Mouse (Mus musculus): ENCODE measurements around the gene Clip1. TPM values are rescaled to one million over a fixed set of nuclear protein-coding genes. Genes with fewer than 3 reads are reported as not detected.
A peak's percentile ranks its signal among the peaks of the same experiment; 100 is the strongest.

Clip1 gene
- total RNA-seq, 1 experiment from 2014 or later = 149 TPM

DNA sequence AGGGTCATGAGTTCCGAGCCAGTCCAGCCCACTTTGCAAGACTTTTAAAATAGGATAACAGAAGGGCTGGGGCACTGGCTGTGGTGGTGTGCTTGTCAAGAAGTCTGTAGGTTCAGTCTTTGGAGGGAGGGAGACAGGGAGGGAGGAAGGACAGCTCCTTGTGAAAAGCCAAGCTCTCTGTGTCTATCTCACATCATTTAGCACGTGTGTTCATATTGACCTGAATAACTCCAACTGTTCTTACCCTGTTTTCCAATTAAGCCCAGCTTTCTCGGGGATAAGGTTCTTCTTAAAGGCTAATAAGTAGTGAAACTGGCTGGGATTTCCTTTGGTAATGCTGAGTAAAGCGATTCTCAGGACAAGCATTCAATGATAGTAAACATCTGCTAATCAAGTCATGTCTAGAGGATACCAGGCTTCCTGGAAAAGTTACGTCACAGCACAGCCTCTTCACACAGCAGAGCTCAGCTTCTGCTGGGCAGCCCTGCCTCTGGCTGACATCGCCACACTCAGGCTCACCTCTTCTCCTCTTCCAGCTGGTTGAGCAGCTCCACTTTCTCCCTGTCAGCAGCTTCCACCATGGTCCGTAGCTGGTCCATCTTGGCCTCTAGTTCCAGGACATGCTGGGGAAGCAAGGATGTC is 43.0 kb downstream of the Clip1 start:
- no peak for ATAC-seq (replicated peaks in 1 of 2; ENCODE audit: insufficient read depth in 1 of 2, low FRiP score in 2 of 2, low TSS enrichment in 1 of 2, low read depth in 1 of 2, poor library complexity in 2 of 2, severe bottlenecking in 2 of 2)

- ATAC-seq (replicated peaks in 1 of 2; ENCODE audit: insufficient read depth in 1 of 2, low FRiP score in 2 of 2, low TSS enrichment in 1 of 2, low read depth in 1 of 2, poor library complexity in 2 of 2, severe bottlenecking in 2 of 2) = no peak
These were observed 44.2 kb downstream of the Clip1 start for GRCm38 (mm10) chr5:123640181-123640580.

DNA sequence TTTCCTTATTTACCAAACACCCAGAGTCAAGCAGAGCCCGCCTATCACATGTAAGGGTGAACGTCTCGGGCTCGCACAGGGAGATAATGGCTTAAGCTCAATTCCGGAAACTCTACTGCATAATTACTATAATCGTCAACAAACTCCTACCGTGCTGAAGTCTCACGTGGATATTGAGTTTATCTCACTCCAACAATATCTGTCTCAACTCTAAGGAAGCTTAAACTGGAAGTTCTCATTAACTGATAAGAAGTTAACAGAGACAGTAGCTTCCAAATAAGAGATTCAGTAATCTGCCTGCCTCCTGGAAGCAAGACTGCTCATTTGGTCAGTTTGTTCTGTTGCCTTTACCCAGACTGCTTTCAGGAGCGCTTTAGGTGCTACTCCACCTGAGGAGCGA is 53.2 kb downstream of the Clip1 start:
- no peak for ATAC-seq (replicated peaks in 1 of 2; ENCODE audit: insufficient read depth in 1 of 2, low FRiP score in 2 of 2, low TSS enrichment in 1 of 2, low read depth in 1 of 2, poor library complexity in 2 of 2, severe bottlenecking in 2 of 2)

- peak; percentile 51 to 69; a peak in 3 of 4 replicates for ATAC-seq (replicated peaks in 1 of 2; ENCODE audit: insufficient read depth in 1 of 2, low FRiP score in 2 of 2, low TSS enrichment in 1 of 2, low read depth in 1 of 2, poor library complexity in 2 of 2, severe bottlenecking in 2 of 2)
These were observed 57.8 kb downstream of the Clip1 start for GRCm38 (mm10) chr5:123626631-123627030.

GRCm38 (mm10) chr5:123622421-123622820 is 62.0 kb downstream of the Clip1 start:
- no peak for ATAC-seq (replicated peaks in 1 of 2; ENCODE audit: insufficient read depth in 1 of 2, low FRiP score in 2 of 2, low TSS enrichment in 1 of 2, low read depth in 1 of 2, poor library complexity in 2 of 2, severe bottlenecking in 2 of 2)

DNA sequence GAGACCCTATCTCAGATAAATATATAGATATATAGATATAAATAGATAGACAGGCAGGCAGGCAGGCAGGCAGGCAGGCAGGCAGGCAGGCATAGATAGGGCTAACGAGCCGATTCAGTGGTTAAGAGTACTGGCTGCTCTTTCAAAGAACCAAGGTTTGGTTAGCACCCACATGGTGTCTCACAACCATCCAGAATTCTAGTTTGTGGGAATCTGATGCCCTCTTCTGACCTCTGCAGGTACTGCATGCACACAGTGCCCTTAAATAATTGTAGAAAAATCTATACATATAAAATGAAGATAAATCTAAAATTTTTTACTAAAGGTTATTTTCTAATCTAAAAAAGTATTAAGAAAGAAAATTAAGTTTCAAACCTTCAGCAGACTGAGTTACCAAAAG is 65.9 kb downstream of the Clip1 start:
- ATAC-seq (replicated peaks in 1 of 2; ENCODE audit: insufficient read depth in 1 of 2, low FRiP score in 2 of 2, low TSS enrichment in 1 of 2, low read depth in 1 of 2, poor library complexity in 2 of 2, severe bottlenecking in 2 of 2) = no peak

DNA sequence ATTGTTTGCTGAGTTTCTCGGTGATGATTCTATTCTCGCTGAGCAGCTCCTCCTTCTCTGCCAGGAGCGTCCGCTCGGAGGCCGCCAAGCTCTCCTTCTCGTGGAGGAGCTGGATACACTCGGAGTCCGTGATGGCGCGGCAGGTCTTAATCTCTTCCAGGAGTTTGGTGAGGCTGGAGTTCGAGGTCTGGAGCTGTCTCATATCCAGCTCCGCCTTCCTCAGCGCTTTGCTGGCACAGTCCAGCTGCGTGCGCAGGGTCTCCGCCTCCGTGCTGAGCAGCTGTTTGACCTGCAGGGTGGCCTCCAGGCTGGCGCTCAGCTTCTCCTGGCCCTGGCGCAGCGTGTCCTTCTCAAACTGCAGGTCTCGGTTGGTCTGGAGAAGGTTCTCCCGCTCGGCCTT is 70.2 kb downstream of the Clip1 start:
- ATAC-seq (replicated peaks in 1 of 2; ENCODE audit: insufficient read depth in 1 of 2, low FRiP score in 2 of 2, low TSS enrichment in 1 of 2, low read depth in 1 of 2, poor library complexity in 2 of 2, severe bottlenecking in 2 of 2) = no peak

GRCm38 (mm10) chr5:123609843-123610242 is 74.6 kb downstream of the Clip1 start:
- peak; percentile 43 to 67; a peak in 1 of 4 replicates for ATAC-seq (replicated peaks in 1 of 2; ENCODE audit: insufficient read depth in 1 of 2, low FRiP score in 2 of 2, low TSS enrichment in 1 of 2, low read depth in 1 of 2, poor library complexity in 2 of 2, severe bottlenecking in 2 of 2)

DNA sequence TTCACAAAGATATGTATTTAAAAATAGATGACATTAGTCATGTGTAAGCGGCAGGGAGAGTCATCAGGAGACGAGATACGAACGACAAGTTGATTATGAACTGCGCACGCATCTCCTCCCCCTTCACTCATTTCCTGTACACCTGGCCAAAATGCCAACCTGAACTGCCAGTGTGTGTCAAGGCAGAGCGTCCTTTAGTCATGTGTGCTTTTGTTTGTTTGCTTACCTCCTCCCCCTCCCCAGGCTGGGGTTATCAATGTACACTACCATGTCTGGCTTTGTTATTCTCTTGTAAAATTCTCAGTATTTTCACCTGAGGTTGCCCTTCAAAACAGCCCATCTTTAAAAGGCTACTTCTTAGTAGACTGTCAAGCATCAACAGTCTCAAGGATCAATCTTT is 75.0 kb downstream of the Clip1 start:
- no peak for ATAC-seq (replicated peaks in 1 of 2; ENCODE audit: insufficient read depth in 1 of 2, low FRiP score in 2 of 2, low TSS enrichment in 1 of 2, low read depth in 1 of 2, poor library complexity in 2 of 2, severe bottlenecking in 2 of 2)

- ATAC-seq (replicated peaks in 1 of 2; ENCODE audit: insufficient read depth in 1 of 2, low FRiP score in 2 of 2, low TSS enrichment in 1 of 2, low read depth in 1 of 2, poor library complexity in 2 of 2, severe bottlenecking in 2 of 2) = 0 out of 4 replicates have a peak, but pooled peaks of 1 of the 2 experiments have one; percentile 7
These were observed 77.2 kb downstream of the Clip1 start for GRCm38 (mm10) chr5:123607211-123607669.

DNA sequence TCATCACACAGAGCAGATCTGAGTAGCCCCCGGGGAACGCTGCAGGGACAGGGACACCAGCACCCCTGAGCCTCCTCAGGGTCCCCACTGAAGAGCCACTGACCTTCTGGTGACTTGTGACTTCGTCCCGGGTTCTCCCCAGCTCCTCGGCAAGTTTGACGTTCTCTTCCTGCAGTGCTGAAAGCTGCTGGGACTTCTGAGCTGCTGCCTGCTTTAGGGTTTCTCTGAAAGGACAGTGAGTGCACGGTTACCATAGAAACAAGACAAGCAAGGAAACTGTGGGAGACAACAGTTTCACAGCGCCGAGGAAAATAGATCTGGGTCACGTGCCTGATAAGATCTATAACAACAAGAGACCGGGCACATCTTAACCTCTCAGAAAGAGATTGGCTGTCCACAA is 80.9 kb downstream of the Clip1 start:
- ATAC-seq (replicated peaks in 1 of 2; ENCODE audit: insufficient read depth in 1 of 2, low FRiP score in 2 of 2, low TSS enrichment in 1 of 2, low read depth in 1 of 2, poor library complexity in 2 of 2, severe bottlenecking in 2 of 2) = no peak

DNA sequence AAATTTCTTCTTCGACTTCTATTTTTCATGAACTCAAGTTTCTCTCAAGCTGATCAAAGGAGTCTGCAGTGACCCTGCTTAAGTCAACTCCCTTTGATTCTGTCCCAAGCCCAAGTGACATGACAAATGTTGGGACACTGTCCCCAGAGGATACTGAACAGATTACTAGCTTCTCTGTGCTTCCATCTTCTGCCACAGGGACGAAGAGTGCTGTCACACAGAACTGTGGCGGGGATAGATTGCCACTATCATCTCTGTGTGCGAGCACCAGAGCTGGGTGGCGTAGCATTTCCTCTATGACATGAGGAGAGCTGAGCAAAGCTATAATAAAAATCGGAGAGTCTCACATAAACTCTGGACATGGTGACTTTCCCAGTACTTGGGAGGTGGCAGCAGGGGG is 82.2 kb downstream of the Clip1 start:
- no peak for ATAC-seq (replicated peaks in 1 of 2; ENCODE audit: insufficient read depth in 1 of 2, low FRiP score in 2 of 2, low TSS enrichment in 1 of 2, low read depth in 1 of 2, poor library complexity in 2 of 2, severe bottlenecking in 2 of 2)

- ATAC-seq (replicated peaks in 1 of 2; ENCODE audit: insufficient read depth in 1 of 2, low FRiP score in 2 of 2, low TSS enrichment in 1 of 2, low read depth in 1 of 2, poor library complexity in 2 of 2, severe bottlenecking in 2 of 2) = no peak
These were observed 85.1 kb downstream of the Clip1 start for GRCm38 (mm10) chr5:123599319-123599718.

- ATAC-seq (replicated peaks in 1 of 2; ENCODE audit: insufficient read depth in 1 of 2, low FRiP score in 2 of 2, low TSS enrichment in 1 of 2, low read depth in 1 of 2, poor library complexity in 2 of 2, severe bottlenecking in 2 of 2) = no peak
These were observed 90.7 kb downstream of the Clip1 start for GRCm38 (mm10) chr5:123593622-123594280.

GRCm38 (mm10) chr5:123580043-123580442 is 104.4 kb downstream of the Clip1 start:
- no peak for ATAC-seq (replicated peaks in 1 of 2; ENCODE audit: insufficient read depth in 1 of 2, low FRiP score in 2 of 2, low TSS enrichment in 1 of 2, low read depth in 1 of 2, poor library complexity in 2 of 2, severe bottlenecking in 2 of 2)

GRCm38 (mm10) chr5:123576696-123577095 is 107.7 kb downstream of the Clip1 start:
- ATAC-seq (replicated peaks in 1 of 2; ENCODE audit: insufficient read depth in 1 of 2, low FRiP score in 2 of 2, low TSS enrichment in 1 of 2, low read depth in 1 of 2, poor library complexity in 2 of 2, severe bottlenecking in 2 of 2) = no peak

DNA sequence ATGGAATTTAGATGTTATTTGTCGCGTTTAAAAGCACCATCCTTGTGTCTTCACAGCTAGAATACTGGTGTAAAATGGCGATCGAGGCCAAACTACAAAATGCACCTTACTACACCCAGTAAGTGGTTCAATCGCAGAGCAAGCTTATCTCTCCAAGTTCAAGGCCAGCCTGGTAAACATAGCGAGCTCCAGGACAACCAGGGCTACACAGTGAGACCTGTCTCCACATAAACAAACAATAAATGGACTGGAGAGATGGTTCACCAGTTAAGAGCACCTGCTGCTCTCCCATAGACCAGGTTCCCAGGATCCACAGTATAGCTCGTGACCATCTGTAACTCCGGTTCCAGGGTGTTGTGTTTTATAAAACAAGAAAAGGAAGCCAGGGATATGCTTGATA is 111.1 kb downstream of the Clip1 start:
- no peak for ATAC-seq (replicated peaks in 1 of 2; ENCODE audit: insufficient read depth in 1 of 2, low FRiP score in 2 of 2, low TSS enrichment in 1 of 2, low read depth in 1 of 2, poor library complexity in 2 of 2, severe bottlenecking in 2 of 2)

DNA sequence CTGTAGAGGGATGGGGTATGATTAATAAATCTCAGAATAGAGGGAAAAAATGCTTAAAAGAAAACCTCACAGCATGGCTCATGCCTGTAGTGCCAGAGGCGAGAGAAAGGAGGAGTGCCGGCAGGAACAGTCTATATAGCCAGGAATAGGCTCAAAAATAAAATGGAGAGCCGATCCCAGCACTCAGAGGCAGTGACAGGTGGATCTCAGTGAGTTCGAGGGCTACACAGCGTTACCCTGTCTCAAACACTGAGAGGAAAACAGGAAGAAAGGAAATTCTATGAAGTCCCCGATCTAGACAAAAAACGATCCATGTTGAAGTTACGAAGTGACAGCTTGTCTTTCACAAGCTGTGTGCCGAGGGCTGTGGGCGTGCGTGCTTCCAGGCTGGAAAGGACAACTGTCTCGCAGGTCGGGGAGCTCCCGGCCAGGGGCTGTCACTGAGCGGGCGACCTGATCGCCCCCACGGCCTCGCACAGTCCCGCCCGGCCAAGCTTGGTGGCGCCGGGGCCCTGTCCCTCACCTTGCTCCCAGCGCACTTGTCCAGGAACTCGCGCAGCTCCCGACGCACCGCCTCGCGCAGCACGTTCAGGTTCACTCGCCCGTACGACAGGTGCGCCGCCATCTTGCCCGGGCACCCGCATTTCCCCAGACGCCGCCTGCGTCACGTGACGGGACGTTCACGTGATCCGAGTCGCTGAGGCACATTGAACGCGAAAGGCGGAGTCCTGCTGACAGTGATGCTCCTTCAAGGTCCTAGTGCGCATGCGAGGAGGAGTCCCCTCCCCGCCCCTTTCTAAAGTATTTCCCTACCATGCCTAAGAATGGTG is 111.8 kb downstream of the Clip1 start, which contains the start of gene Vps33a:
Gene Vps33a (minus strand): TSS at position 682 of the 830 bp plus-strand sequence.
- peak; percentile 93 to 97 for ATAC-seq (replicated peaks in 1 of 2; ENCODE audit: insufficient read depth in 1 of 2, low FRiP score in 2 of 2, low TSS enrichment in 1 of 2, low read depth in 1 of 2, poor library complexity in 2 of 2, severe bottlenecking in 2 of 2)
